Mouse (Mus musculus) macrophage (primary cell): ENCODE data around the gene Clcn7. TPM values are rescaled to one million over a fixed set of nuclear protein-coding genes. Genes with fewer than 3 reads are reported as not detected.
A peak's percentile ranks its signal among the peaks of the same experiment; 100 is the strongest.
"Not testable (repeated sequence)": the region's sequence is repeated elsewhere in the genome, so short reads cannot be mapped to it uniquely, and the experiment has no call there.

Source experiments
- H3K27ac ChIP-seq: fragments of 350-480 bp; formaldehyde crosslinking; 2 replicates; pipeline ENCODE4 v1.9.0; 2021
- H3K36me3 ChIP-seq: fragments of 350-480 bp; formaldehyde crosslinking; 2 replicates; pipeline ENCODE4 v1.9.0; 2021; ENCODE audit errors: inconsistent target
- H3K4me3 ChIP-seq: fragments of 350-480 bp; formaldehyde crosslinking; 2 replicates; pipeline ENCODE4 v1.9.0; 2021; ENCODE audit errors: inconsistent target
- H3K79me2 ChIP-seq: fragments of 350-480 bp; formaldehyde crosslinking; 2 replicates; pipeline ENCODE4 v1.9.0; 2021; ENCODE audit errors: inconsistent target
- WGBS: methylation state at CpG from one replicate; pipeline ENCODE4 v1.1.7; 2026; ENCODE audit warnings: inconsistent platforms; ENCODE audit not compliant: missing documents; 5-methylcytosine and 5-hydroxymethylcytosine counted together
- polyA plus RNA-seq: library from polyadenylated mRNA; stranded (reverse); fragments of 250-400 nt; gene quantifications from 3 replicates; pipeline ENCODE4 v1.2.4, GENCODE M21; 2018; ENCODE audit warnings: inconsistent platforms

The Clcn7 gene
- polyA plus RNA-seq, 1 experiment from 2014 or later, result 98.2 TPM

GRCm38 (mm10) chr17:25114908-25115645 is 18.1 kb upstream of the Clcn7 start:
- Histone ChIP-seq H3K36me3 (no peaks in the 10 kb centered on the region), H3K4me3 (peak overlapping the region; percentile 56), H3K27ac (peak overlapping the region; percentile 83), H3K79me2 (no peaks in the 10 kb centered on the region)
- 13% methylated on average over 23 of the region's 23 CpGs for WGBS

- WGBS, result 11% methylated on average over 30 of the region's 40 CpGs
- no peaks in the 10 kb centered on the region for H3K36me3 ChIP-seq
- H3K27ac ChIP-seq, result peak within 1 kb of the TSS; percentile 83
- H3K79me2 ChIP-seq, result no peaks in the 10 kb centered on the region
- H3K4me3 ChIP-seq, result peak within 1 kb of the TSS; percentile 56
Measured at GRCm38 (mm10) chr17:25115664-25116432, 17.3 kb upstream of the Clcn7 start, which contains the start of gene Telo2. Telo2 (minus strand) TSS chr17:25115967.

- Histone ChIP-seq H3K79me2 (no peaks in the 10 kb centered on the region), H3K36me3 (no peaks in the 10 kb centered on the region), H3K4me3 (no peak overlapping the region), H3K27ac (no peak overlapping the region)
- WGBS, result 51% methylated on average over 4 of the region's 4 CpGs
Measured at GRCm38 (mm10) chr17:25117263-25117662, 15.9 kb upstream of the Clcn7 start.

GRCm38 (mm10) chr17:25120406-25120805 is 12.8 kb upstream of the Clcn7 start, which contains the start of gene Ptx4:
Ptx4 (plus strand) TSS chr17:25120760.
- no peaks in the 10 kb centered on the region for H3K79me2 ChIP-seq
- H3K4me3 ChIP-seq, result no peak within 1 kb of the TSS
- no peaks in the 10 kb centered on the region for H3K36me3 ChIP-seq
- no peak within 1 kb of the TSS for H3K27ac ChIP-seq
- 40% methylated on average over 3 of the region's 3 CpGs for WGBS

- Histone ChIP-seq H3K79me2 (no peaks in the 10 kb centered on the region), H3K27ac (no peak overlapping the region), H3K36me3 (no peaks in the 10 kb centered on the region), H3K4me3 (no peak overlapping the region)
- 36% methylated on average over 7 of the region's 7 CpGs for WGBS
Measured at GRCm38 (mm10) chr17:25123979-25124378, 9.2 kb upstream of the Clcn7 start.

GRCm38 (mm10) chr17:25125442-25126060 is 7.6 kb upstream of the Clcn7 start:
- H3K79me2 ChIP-seq, H3K27ac ChIP-seq: not testable (repeated sequence)
- WGBS, result 96% methylated on average over 2 of the region's 3 CpGs

GRCm38 (mm10) chr17:25127079-25127478 is 6.1 kb upstream of the Clcn7 start:
- H3K27ac ChIP-seq, result no peak overlapping the region
- 66% methylated on average over 8 of the region's 8 CpGs for WGBS
- no peak overlapping the region for H3K4me3 ChIP-seq

More at GRCm38 (mm10) chr17:25125442-25126060, 7.6 kb upstream of the Clcn7 start:
- not testable (repeated sequence) for H3K36me3 ChIP-seq, H3K4me3 ChIP-seq

GRCm38 (mm10) chr17:25127681-25128080 is 5.5 kb upstream of the Clcn7 start:
- Histone ChIP-seq H3K36me3 (no peaks in the 10 kb centered on the region), H3K4me3 (no peak overlapping the region), H3K79me2 (no peaks in the 10 kb centered on the region), H3K27ac (no peak overlapping the region)
- WGBS, result 75% methylated on average over 9 of the region's 9 CpGs

More at GRCm38 (mm10) chr17:25127079-25127478, 6.1 kb upstream of the Clcn7 start:
- Histone ChIP-seq H3K36me3 (no peaks in the 10 kb centered on the region), H3K79me2 (no peaks in the 10 kb centered on the region)

- Histone ChIP-seq H3K36me3 (no peaks in the 10 kb centered on the region), H3K79me2 (peaks cover 21% of the 10 kb centered on the region), H3K27ac (no peak overlapping the region), H3K4me3 (no peak overlapping the region)
- WGBS, result 91% methylated on average over 1 of the region's 1 CpGs
Measured at GRCm38 (mm10) chr17:25130060-25130459, 3.1 kb upstream of the Clcn7 start.

GRCm38 (mm10) chr17:25135622-25136021 is 2.4 kb downstream of the Clcn7 start:
- WGBS, result 98% methylated on average over 6 of the region's 6 CpGs
- peaks cover 73% of the 10 kb centered on the region for H3K79me2 ChIP-seq
- peak overlapping the region; percentile 96 for H3K27ac ChIP-seq
- H3K4me3 ChIP-seq, result 0 out of 2 replicates have a peak overlapping the region, but pooled peaks have one; percentile 85
- no peaks in the 10 kb centered on the region; the same call in 1 of the 2 replicates for H3K36me3 ChIP-seq

- 14% methylated on average over 1 of the region's 1 CpGs for WGBS
- Histone ChIP-seq H3K79me2 (peaks cover 96% of the 10 kb centered on the region), H3K36me3 (peaks cover 19% of the 10 kb centered on the region), H3K4me3 (no peak overlapping the region), H3K27ac (peak overlapping the region; percentile 30)
Measured at GRCm38 (mm10) chr17:25138803-25139202, 5.6 kb downstream of the Clcn7 start.

- no peak overlapping the region for H3K4me3 ChIP-seq
- peaks cover 96% of the 10 kb centered on the region for H3K79me2 ChIP-seq
- H3K27ac ChIP-seq, result peak overlapping the region; percentile 7; the same call in 1 of the 2 replicates
- peaks cover 30% of the 10 kb centered on the region for H3K36me3 ChIP-seq
- 68% methylated on average over 3 of the region's 4 CpGs for WGBS
Measured at GRCm38 (mm10) chr17:25139960-25140359, 6.8 kb downstream of the Clcn7 start.

GRCm38 (mm10) chr17:25162161-25162560 is 29.0 kb downstream of the Clcn7 start, which contains the start of gene Ccdc154:
Ccdc154 (plus strand) TSS chr17:25162461.
- WGBS, result 100% methylated on average over 1 of the region's 1 CpGs
- H3K27ac ChIP-seq, result no peak within 1 kb of the TSS
- H3K36me3 ChIP-seq, result peaks cover 45% of the 10 kb centered on the region
- H3K79me2 ChIP-seq, result no peaks in the 10 kb centered on the region
- H3K4me3 ChIP-seq, result no peak within 1 kb of the TSS

GRCm38 (mm10) chr17:25163387-25163786 is 30.2 kb downstream of the Clcn7 start:
- 82% methylated on average over 7 of the region's 7 CpGs for whole genome bisulfite sequencing
- no peak overlapping the region for H3K27ac ChIP-seq
- no peak overlapping the region for H3K4me3 ChIP-seq
- peaks cover 33% of the 10 kb centered on the region for H3K36me3 ChIP-seq
- no peaks in the 10 kb centered on the region for H3K79me2 ChIP-seq
